Mouse (Mus musculus): ENCODE measurements at regions not wholly inside any gene's neighbourhood (a gene's known extent, or its start where the extent isn't known, plus 50 kb on each side); places are given as distances from the start of the nearest gene placed in this dataset.

- no peak for TF ChIP-seq ZNF384 (IDR thresholded peaks at IDR 0.05; ENCODE audit: low read depth, low read length)
- TF ChIP-seq MAFK (IDR thresholded peaks at IDR 0.05; ENCODE audit: insufficient read depth, low read depth, low read length), result no peak
- TF ChIP-seq HCFC1 (IDR thresholded peaks at IDR 0.05; ENCODE audit: borderline replicate concordance, insufficient read depth, low read length), result no peak
- no peak for TF ChIP-seq CHD2 (IDR thresholded peaks at IDR 0.05; ENCODE audit: low read depth, low read length)
These were observed 458.3 kb upstream of the Smim15 start for GRCm38 (mm10) chr13:107585936-107586335.
